Mouse (Mus musculus): Measurements from ENCODE around the gene Ampd2.

DNA sequence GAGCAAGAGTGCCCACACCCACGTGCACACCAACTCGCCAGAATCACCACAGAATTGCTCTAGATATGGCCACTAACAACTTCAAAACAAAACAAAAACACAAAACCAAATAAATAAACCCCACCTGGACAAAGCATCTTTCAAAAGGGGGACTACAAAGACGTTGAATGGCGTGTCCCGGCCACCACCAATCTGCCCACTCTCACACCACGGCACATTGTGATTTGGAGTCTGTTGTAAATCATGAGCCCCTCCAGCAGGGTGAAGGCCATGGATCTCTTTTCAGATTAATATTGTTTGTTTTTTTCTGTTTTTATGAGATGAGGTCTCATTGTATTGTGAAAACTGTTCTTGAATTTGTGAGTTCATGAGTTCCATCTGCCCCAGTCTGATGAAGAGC, 15.6 kb upstream of the Ampd2 start:
- TF ChIP-seq POLR2A (IDR thresholded peaks at IDR 0.05; ENCODE audit: control insufficient read depth, extremely low read depth, insufficient read depth, low read length, poor library complexity) = no peak
- TF ChIP-seq CTCF (IDR thresholded peaks at IDR 0.05; ENCODE audit: borderline replicate concordance, control insufficient read depth, extremely low read depth, insufficient read depth, low read length, poor library complexity) = no peak

Data from thymus, adult 2 months (tissue).